Mouse (Mus musculus) MEL (cell line): Measurements from ENCODE around the gene 1700013G24Rik. TPM values are rescaled to one million over a fixed set of nuclear protein-coding genes. Genes with fewer than 3 reads are reported as not detected.

ENCODE experiments used
- DNase-seq: peaks from one replicate; pipeline ENCODE4 v3.0.0; 2011; ENCODE audit warnings: low read depth, low spot score
- H3K27ac ChIP-seq: 2 replicates; pipeline ENCODE4 v1.5.1; 2012; ENCODE audit warnings: low read depth, mild to moderate bottlenecking, control low read depth, low read length, moderate library complexity; ENCODE audit not compliant: control insufficient read depth
- H3K27me3 ChIP-seq, 2 experiments: fragments of 150-350 bp in 1 of 2; sonication (generic) in 1 of 2; 2 replicates each; pipeline ENCODE4 v1.6.1; 2012; ENCODE audit warnings: low read length in 2 of 2, mild to moderate bottlenecking in 2 of 2, improper control_type of control experiment in 1 of 2, moderate library complexity in 1 of 2; ENCODE audit not compliant: insufficient read depth in 2 of 2, control insufficient read depth in 1 of 2
- H3K36me3 ChIP-seq, 2 experiments: 2 replicates each; pipeline ENCODE4 v1.6.1; 2012 to 2014; ENCODE audit warnings: low read length in 2 of 2, improper control_type of control experiment in 1 of 2, inconsistent platforms in 1 of 2, mild to moderate bottlenecking in 1 of 2; ENCODE audit not compliant: insufficient read depth in 2 of 2, control insufficient read depth in 1 of 2
- H3K4me1 ChIP-seq, 2 experiments: fragments of 150-350 bp in 1 of 2; sonication (generic) in 1 of 2; 2 replicates each; pipeline ENCODE4 v1.6.1; 2012; ENCODE audit warnings: low read length in 2 of 2, improper control_type of control experiment in 1 of 2, mild to moderate bottlenecking in 1 of 2; ENCODE audit not compliant: insufficient read depth in 2 of 2, control insufficient read depth in 1 of 2
- H3K4me3 ChIP-seq, 2 experiments: fragments of 150-350 bp in 1 of 2; sonication (generic) in 1 of 2; 2 replicates each; pipeline ENCODE4 v1.5.1; 2012; ENCODE audit warnings: low read depth in 2 of 2, low read length in 2 of 2, mild to moderate bottlenecking in 2 of 2, moderate library complexity in 2 of 2, control low read depth in 1 of 2, improper control_type of control experiment in 1 of 2; ENCODE audit not compliant: control insufficient read depth in 1 of 2, insufficient read depth in 1 of 2
- H3K79me2 ChIP-seq: 2 replicates; pipeline ENCODE4 v1.6.1; 2012; ENCODE audit warnings: mild to moderate bottlenecking, low read length, moderate library complexity; ENCODE audit not compliant: control insufficient read depth, poor library complexity, insufficient read depth
- H3K9ac ChIP-seq: 2 replicates; pipeline ENCODE4 v1.6.1; 2012; ENCODE audit warnings: low read depth, mild to moderate bottlenecking, control low read depth, low read length, moderate library complexity; ENCODE audit not compliant: control insufficient read depth, poor library complexity, severe bottlenecking
- H3K9me3 ChIP-seq: fragments of 150-350 bp; sonication (generic); replicated peaks from 2 replicates; pipeline ENCODE4 v1.6.1; 2012; ENCODE audit warnings: mild to moderate bottlenecking, low read length, improper control_type of control experiment, moderate library complexity; ENCODE audit not compliant: insufficient read depth
- BHLHE40 ChIP-seq: IDR thresholded peaks from 2 replicates; pipeline ENCODE4 v1.6.1; 2012; ENCODE audit warnings: low read depth, mild to moderate bottlenecking, inconsistent platforms, low read length, improper control_type of control experiment, borderline replicate concordance
- CHD2 ChIP-seq: IDR thresholded peaks from 2 replicates; pipeline ENCODE4 v1.6.1; 2011; ENCODE audit warnings: low read length, improper control_type of control experiment
- E2F4 ChIP-seq: IDR thresholded peaks from 2 replicates; pipeline ENCODE4 v1.6.1; 2011; ENCODE audit warnings: low read depth, low read length, improper control_type of control experiment, borderline replicate concordance
- EP300 ChIP-seq, 2 experiments: IDR thresholded peaks; 2 replicates each; pipeline ENCODE4 v1.6.1; 2011; ENCODE audit warnings: improper control_type of control experiment in 2 of 2, low read length in 2 of 2, low read depth in 1 of 2, mild to moderate bottlenecking in 1 of 2
- GABPA ChIP-seq: IDR thresholded peaks from 2 replicates; pipeline ENCODE4 v1.6.1; 2012; ENCODE audit warnings: low read depth, mild to moderate bottlenecking, inconsistent platforms, low read length, improper control_type of control experiment, moderate library complexity
- GATA1 ChIP-seq: IDR thresholded peaks from 2 replicates; pipeline ENCODE4 v1.6.1; 2011; ENCODE audit warnings: low read depth, low read length, improper control_type of control experiment
- HCFC1 ChIP-seq: IDR thresholded peaks from 2 replicates; pipeline ENCODE4 v1.6.1; 2012; ENCODE audit warnings: low read depth, mild to moderate bottlenecking, inconsistent platforms, low read length, improper control_type of control experiment, moderate library complexity
- KAT2A ChIP-seq: conservative IDR thresholded peaks from 2 replicates; pipeline ENCODE4 v1.6.1; 2012; ENCODE audit warnings: low read depth, low read length, improper control_type of control experiment, inconsistent platforms
- MAFK ChIP-seq: IDR thresholded peaks from 2 replicates; pipeline ENCODE4 v1.6.1; 2011; ENCODE audit warnings: low read depth, mild to moderate bottlenecking, low read length, improper control_type of control experiment, borderline replicate concordance
- MAX ChIP-seq: IDR thresholded peaks from 2 replicates; pipeline ENCODE4 v1.6.1; 2011; ENCODE audit warnings: low read length, improper control_type of control experiment
- MXI1 ChIP-seq: IDR thresholded peaks from 2 replicates; pipeline ENCODE4 v1.6.1; 2011; ENCODE audit warnings: mild to moderate bottlenecking, low read depth, low read length, improper control_type of control experiment
- MYB ChIP-seq: IDR thresholded peaks from 2 replicates; pipeline ENCODE4 v1.6.1; 2011; ENCODE audit warnings: mild to moderate bottlenecking, low read depth, low read length, improper control_type of control experiment
- MYC ChIP-seq: IDR thresholded peaks from 2 replicates; pipeline ENCODE4 v1.6.1; 2011; ENCODE audit warnings: low read depth, mild to moderate bottlenecking, low read length, improper control_type of control experiment, moderate library complexity
- NELFE ChIP-seq: IDR thresholded peaks from 2 replicates; pipeline ENCODE4 v1.6.1; 2011; ENCODE audit warnings: low read depth, low read length, improper control_type of control experiment
- POLR2A ChIP-seq, 2 experiments: IDR thresholded peaks; 2 replicates each; pipeline ENCODE4 v1.6.1; 2011 to 2012; ENCODE audit warnings: low read length in 2 of 2, mild to moderate bottlenecking in 2 of 2, control low read depth in 1 of 2, improper control_type of control experiment in 1 of 2, low read depth in 1 of 2, moderate library complexity in 1 of 2; ENCODE audit not compliant: control insufficient read depth in 1 of 2, insufficient read depth in 1 of 2, poor library complexity in 1 of 2
- RCOR1 ChIP-seq: IDR thresholded peaks from 2 replicates; pipeline ENCODE4 v1.6.1; 2012; ENCODE audit warnings: low read depth, mild to moderate bottlenecking, inconsistent platforms, low read length, improper control_type of control experiment
- SIN3A ChIP-seq: IDR thresholded peaks from 2 replicates; pipeline ENCODE4 v1.6.1; 2012; ENCODE audit warnings: low read length, improper control_type of control experiment, inconsistent platforms
- USF1 ChIP-seq: IDR thresholded peaks from 2 replicates; pipeline ENCODE4 v1.6.1; 2014; ENCODE audit warnings: low read depth, mild to moderate bottlenecking, inconsistent platforms, low read length, improper control_type of control experiment, moderate library complexity
- ZC3H11A ChIP-seq: IDR thresholded peaks from 2 replicates; pipeline ENCODE4 v1.6.1; 2012; ENCODE audit warnings: low read depth, mild to moderate bottlenecking, inconsistent platforms, low read length, improper control_type of control experiment
- polyA plus RNA-seq, 2 experiments: library from polyadenylated mRNA; stranded (reverse) in 1 of 2; unstranded in 1 of 2; fragments of >175 nt in 1 of 2; fragments of >200 nt in 1 of 2; gene quantifications; 2 replicates each; pipeline versions ENCODE4 v1.2.1 to v1.2.4; 2012; ENCODE audit warnings: low replicate concordance in 2 of 2, low read depth in 1 of 2; ENCODE audit not compliant: insufficient read length in 2 of 2, insufficient read depth in 1 of 2, missing spikeins in 1 of 2
- total RNA-seq: library from RNA; depleted of rRNA; stranded (reverse); fragments of 300-350 nt; gene quantifications from 2 replicates; pipeline ENCODE4 v1.2.3, GENCODE M21; 2012

1700013G24Rik gene
- total and polyA plus RNA-seq, 3 experiments = not detected

DNA sequence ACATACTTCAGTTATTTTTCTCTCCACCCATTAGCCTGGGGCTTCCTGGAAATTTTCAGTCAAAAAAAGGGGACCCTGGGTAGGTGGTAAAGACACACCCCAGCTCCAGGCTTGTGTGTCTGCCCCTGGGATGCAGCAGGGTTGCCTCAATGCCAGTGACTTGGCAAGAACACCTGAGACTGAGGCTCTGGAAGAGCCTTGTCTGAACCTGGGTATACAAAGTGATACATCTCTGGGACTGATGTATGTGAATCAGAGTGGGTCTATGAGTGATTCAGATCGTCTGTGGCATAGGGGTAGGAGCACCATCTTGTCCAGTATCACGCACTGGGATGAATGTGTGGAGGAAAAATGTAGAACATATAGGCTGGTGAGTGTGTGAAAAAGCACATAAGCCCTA, 14.4 kb downstream of the 1700013G24Rik start:
- H3K36me3 ChIP-seq = no peaks in the 10 kb centered on the region
- no peak overlapping the region for H3K4me3 ChIP-seq
- no peak overlapping the region for H3K9ac ChIP-seq
- TF ChIP-seq MAX = no peak
- no peak for TF ChIP-seq KAT2A
- no peak for TF ChIP-seq EP300 (IDR thresholded peaks at IDR 0.05; ENCODE audit: low read depth in 1 of 2, low read length in 2 of 2)
- no peak for TF ChIP-seq GABPA
- TF ChIP-seq ZC3H11A = no peak
- TF ChIP-seq MYB = no peak
- no peak for TF ChIP-seq CHD2
- TF ChIP-seq POLR2A (IDR thresholded peaks at IDR 0.05; ENCODE audit: control insufficient read depth in 1 of 2, insufficient read depth in 1 of 2, low read depth in 1 of 2, low read length in 2 of 2, poor library complexity in 1 of 2) = no peak
- TF ChIP-seq E2F4 = no peak
- TF ChIP-seq MYC = no peak
- TF ChIP-seq BHLHE40 = no peak
- no peak for TF ChIP-seq MAFK
- TF ChIP-seq, all 39 proteins: peak for 0
- Histone ChIP-seq H3K27me3 (no peaks in the 10 kb centered on the region), H3K9me3 (no peaks in the 10 kb centered on the region), H3K4me1 (peaks cover 0 to 4% of the 10 kb centered on the region in 2 experiments; a peak in 1 of 4 replicates), H3K79me2 (no peaks in the 10 kb centered on the region; the same call in 1 of the 2 replicates), H3K27ac (no peak overlapping the region)
- DNase-seq = no peak

DNA sequence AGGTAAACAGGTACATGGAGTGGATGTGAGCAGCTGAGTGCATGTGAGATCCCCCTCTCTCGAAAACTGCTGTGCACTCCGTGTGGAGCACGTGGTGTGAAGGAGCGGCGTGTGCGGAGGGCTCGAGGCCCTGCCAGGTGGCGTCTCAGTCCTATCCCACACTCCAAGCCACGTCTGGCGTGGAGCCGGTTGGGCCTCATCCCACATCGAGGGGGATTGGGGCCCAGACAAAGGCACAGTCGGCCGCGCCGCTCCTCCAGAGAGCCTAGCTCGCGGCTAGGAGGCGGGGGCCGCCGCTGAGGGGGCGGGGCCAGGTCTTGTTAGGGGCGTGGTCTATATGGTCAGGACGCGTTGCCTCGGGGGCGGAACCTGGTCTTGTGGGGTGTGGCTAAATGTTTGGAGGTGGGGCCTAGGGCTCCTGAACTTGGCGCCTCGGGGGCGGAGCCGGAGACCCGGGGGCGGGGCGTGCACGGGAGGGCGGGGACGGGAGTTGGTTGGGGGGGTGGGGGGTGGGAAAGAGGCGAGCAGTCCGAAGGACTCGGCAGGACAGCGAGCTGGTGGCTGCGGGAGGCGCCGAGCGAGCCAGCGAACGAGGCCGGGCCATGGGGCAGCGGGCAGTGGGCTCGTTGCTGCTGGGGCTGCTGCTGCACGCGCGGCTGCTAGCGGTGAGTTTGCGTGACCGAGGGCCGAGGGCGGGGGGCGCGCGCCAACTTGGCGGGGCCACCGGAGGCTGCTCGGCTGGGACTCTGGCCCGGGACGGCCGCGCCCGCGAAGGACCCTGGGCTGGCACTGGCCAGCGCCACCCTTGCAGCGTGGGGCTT, 15.4 kb downstream of the 1700013G24Rik start, which contains the start of gene Hspg2:
Hspg2 (plus strand) TSS at position 510 of the 821 bp plus-strand sequence.
- no peaks in the 10 kb centered on the region for H3K9me3 ChIP-seq
- H3K27ac ChIP-seq = no peak within 1 kb of the TSS
- H3K27me3 ChIP-seq = no peaks in the 10 kb centered on the region
- peak; percentile 58 for TF ChIP-seq NELFE
- TF ChIP-seq USF1 = 0 out of 2 replicates have a peak, but pooled peaks have one; percentile 43
- no peak for TF ChIP-seq RCOR1
- peak; percentile 46 to 70; a peak in 1 of 4 replicates for TF ChIP-seq POLR2A (IDR thresholded peaks at IDR 0.05; ENCODE audit: control insufficient read depth in 1 of 2, insufficient read depth in 1 of 2, low read depth in 1 of 2, low read length in 2 of 2, poor library complexity in 1 of 2)
- TF ChIP-seq MYC = peak; percentile 69
- TF ChIP-seq SIN3A = 0 out of 2 replicates have a peak, but pooled peaks have one; percentile 23
- no peak for TF ChIP-seq GATA1
- TF ChIP-seq MAX = peak; percentile 92
- TF ChIP-seq MXI1 = peak; percentile 71
- TF ChIP-seq BHLHE40 = no peak
- no peak for TF ChIP-seq HCFC1
- no peaks in the 10 kb centered on the region for H3K36me3 ChIP-seq
- DNase-seq = peak; percentile 86
- peaks cover 0 to 4% of the 10 kb centered on the region in 2 experiments; a peak in 1 of 4 replicates for H3K4me1 ChIP-seq
- peak within 1 kb of the TSS; percentile 42 to 58 for H3K4me3 ChIP-seq
- H3K9ac ChIP-seq = peak within 1 kb of the TSS; percentile 56
- no peaks in the 10 kb centered on the region; the same call in 1 of the 2 replicates for H3K79me2 ChIP-seq
